Mouse (Mus musculus): ENCODE results near the gene Clca3a1. TPM values are rescaled to one million over a fixed set of nuclear protein-coding genes. Genes with fewer than 3 reads are reported as not detected.

Gene Clca3a1
- polyA plus RNA-seq, 1 experiment: 0.12 TPM

DNA sequence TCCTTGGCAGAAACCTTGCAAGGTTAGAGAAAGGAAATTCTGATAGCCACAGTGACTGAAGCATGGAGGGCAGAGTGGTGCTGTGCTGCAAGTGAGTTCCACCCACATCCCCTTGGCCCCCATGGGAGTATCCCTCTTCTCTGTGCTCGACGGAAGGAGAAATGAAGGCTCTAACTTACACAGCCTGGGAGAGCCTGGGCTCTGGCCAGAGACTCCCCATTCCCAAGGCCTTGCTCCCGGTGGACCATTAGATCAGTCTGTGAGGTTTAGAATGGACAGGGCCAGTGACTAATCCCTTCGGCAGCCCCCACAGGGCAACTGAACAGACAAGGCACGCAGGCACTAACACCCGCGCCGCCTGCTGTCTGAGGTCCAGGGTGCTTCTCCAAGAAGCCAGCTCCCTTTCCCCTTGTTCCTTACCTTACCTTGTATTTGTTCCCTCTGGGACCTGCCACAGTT is 81.0 kb downstream of the Clca3a1 start:
- H3K79me2 ChIP-seq (ENCODE audit: control insufficient read depth, insufficient read depth): no peaks in the 10 kb centered on the region
- H3K4me3 ChIP-seq (ENCODE audit: insufficient read depth, poor library complexity, severe bottlenecking): no peak overlapping the region
- no peaks in the 10 kb centered on the region for H3K79me3 ChIP-seq (ENCODE audit: low read depth)
- peaks cover 11% of the 10 kb centered on the region for H3K36me3 ChIP-seq (ENCODE audit: control insufficient read depth, insufficient read depth)
- H3ac ChIP-seq (ENCODE audit: control insufficient read depth, insufficient read length, low read depth): peak overlapping the region; percentile 25
- no peaks in the 10 kb centered on the region for H3K27me3 ChIP-seq (ENCODE audit: control insufficient read depth, insufficient read depth, insufficient read length)
- TF ChIP-seq MAX (IDR thresholded peaks at IDR 0.05) (no peak), FOSL1 (IDR thresholded peaks at IDR 0.05; ENCODE audit: insufficient read depth, low read length, poor library complexity, severe bottlenecking) (peak; percentile 17), CTCF (IDR thresholded peaks at IDR 0.05; ENCODE audit: control insufficient read depth, insufficient read depth, insufficient read length) (peak; percentile 41)

Other genes with a start within 250 kb of the Clca3a1 start
- 20.3 TPM for gene Hs2st1, start 190.8 kb downstream of the Clca3a1 start, polyA plus RNA-seq (2012; fragmentation: generic; extraction: Trizol)
- 296 TPM for gene Selenof, start 190.7 kb downstream of the Clca3a1 start, polyA plus RNA-seq (2012; fragmentation: generic; extraction: Trizol)
- gene Sh3glb1, start 40.6 kb downstream of the Clca3a1 start, polyA plus RNA-seq (2012; fragmentation: generic; extraction: Trizol): 106 TPM
- not detected for gene Clca3a2, start 58.5 kb upstream of the Clca3a1 start, polyA plus RNA-seq (2012; fragmentation: generic; extraction: Trizol)
- gene Clca3b, start 88.4 kb upstream of the Clca3a1 start, polyA plus RNA-seq (2012; fragmentation: generic; extraction: Trizol): 0.01 TPM
- gene Clca4b, start 171.6 kb upstream of the Clca3a1 start, polyA plus RNA-seq (2012; fragmentation: generic; extraction: Trizol): not detected
- gene Clca4a, start 214.1 kb upstream of the Clca3a1 start, polyA plus RNA-seq (2012; fragmentation: generic; extraction: Trizol): 0.01 TPM